Mouse (Mus musculus) lung, postnatal 0 days (tissue): ENCODE results near the gene Gnai1.

Source experiments
- CTCF ChIP-seq: IDR thresholded peaks from 2 replicates; pipeline ENCODE4 v1.5.1; 2016; ENCODE audit warnings: antibody characterized with exemption, mild to moderate bottlenecking
- EP300 ChIP-seq: IDR thresholded peaks from 2 replicates; pipeline ENCODE4 v1.6.1; 2016; ENCODE audit warnings: antibody characterized with exemption, mild to moderate bottlenecking, control low read depth

DNA sequence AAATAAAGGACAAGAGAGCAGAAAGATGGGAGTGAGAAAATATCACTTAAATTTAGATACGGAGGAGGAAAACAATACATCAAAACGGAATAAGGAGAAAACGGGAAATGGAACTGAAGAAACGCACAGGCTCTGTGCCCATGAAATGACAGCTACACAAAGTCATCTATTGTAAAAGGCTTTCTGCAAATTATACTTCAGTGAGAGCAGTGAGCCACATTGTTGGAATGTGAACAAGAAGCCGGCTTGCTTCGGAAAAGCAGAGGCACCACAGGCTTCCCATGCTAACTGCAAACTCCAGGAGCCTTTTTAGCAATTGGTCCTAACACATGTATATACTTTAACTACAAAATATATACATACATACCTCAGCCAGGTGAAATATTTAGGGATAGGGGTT, 34.0 kb downstream of the Gnai1 start:
- no peak for TF ChIP-seq CTCF
- no peak for TF ChIP-seq EP300
